Mouse (Mus musculus) frontal cortex, postnatal 14 days (tissue): ENCODE measurements around the gene Btbd35f29.
"Not testable (repeated sequence)": the region's sequence is repeated elsewhere in the genome, so short reads cannot be mapped to it uniquely, and the experiment has no call there.

Source experiments
- DNase-seq, 2 experiments: peaks; one replicate each; pipeline ENCODE4 v3.0.0; 2022; ENCODE audit warnings: low spot score in 2 of 2

Btbd35f29 gene

GRCm38 (mm10) chrX:31117374-31117773 lies at the start of gene Btbd35f29:
Gene Btbd35f29, plus strand, starts transcription at chrX:31117674.
- not testable (repeated sequence) for DNase-seq

- DNase-seq: not testable (repeated sequence)
These were observed 23.9 kb downstream of the Btbd35f29 start for GRCm38 (mm10) chrX:31141416-31141815.

DNA sequence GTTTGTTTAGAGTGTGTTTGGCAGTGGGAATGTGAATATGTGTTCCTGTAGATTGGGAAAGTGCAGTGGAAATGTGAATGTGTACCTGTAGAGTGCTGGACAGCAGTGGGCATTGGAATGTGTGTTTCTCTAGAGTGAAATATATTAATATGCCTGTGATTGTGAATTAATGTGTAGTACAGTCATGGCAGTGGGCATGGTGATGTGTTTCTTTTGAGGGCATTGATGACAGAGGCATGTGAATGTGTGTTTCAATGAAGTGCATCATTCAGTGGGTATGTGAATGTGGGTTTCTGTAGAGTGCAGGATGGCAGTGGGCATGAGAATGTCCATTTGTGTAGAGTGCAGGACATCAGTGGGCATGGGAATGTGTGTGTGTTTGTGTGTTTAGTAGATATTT lies 27.7 kb downstream of the Btbd35f29 start:
- DNase-seq: not testable (repeated sequence)

DNA sequence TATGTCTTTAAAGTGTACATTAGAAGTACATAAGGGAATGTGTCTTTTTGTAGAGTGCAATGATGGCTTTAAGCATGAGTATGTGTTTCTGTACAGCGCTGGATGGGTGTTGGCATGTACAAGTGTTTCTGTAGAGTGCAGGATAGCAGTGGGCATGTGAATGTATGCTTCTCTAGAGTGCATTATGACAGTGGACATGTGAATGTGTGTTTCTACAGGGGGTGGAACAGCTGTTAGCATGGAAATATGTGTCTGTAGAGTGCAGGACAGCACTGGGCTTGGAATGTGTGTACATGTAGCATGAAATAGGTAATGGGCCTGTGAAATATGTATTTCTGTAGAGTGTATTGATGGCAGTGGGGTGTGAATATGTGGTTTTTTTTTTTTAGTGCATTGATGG lies 28.4 kb downstream of the Btbd35f29 start:
- not testable (repeated sequence) for DNase-seq

DNA sequence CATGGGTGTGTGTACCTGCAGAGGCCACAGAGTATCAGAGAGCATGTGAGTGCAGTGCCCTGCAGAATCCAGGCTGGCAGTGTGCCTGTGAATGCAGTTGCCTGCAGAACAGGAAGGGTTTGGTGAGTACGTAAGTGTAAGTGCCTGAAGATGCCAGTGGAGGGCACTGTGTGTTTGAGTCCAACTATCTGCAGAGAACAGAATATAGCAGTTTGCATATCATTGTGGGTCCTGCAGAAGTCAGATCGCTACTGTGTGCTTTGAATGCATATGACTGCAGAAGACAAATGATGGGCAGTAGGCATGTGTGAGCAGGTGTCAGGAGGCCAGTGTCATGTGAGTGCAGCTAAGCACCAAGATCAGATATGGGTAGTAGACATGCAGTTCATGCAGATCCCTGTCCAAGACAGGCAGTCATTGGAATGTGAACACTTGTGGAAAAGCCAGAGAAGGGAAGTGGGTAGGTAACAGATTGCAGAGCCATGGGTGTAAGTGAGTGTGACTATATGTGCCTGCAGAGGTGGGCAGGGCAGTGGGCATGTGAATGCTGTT lies 41.1 kb downstream of the Btbd35f29 start:
- not testable (repeated sequence) for DNase-seq

DNA sequence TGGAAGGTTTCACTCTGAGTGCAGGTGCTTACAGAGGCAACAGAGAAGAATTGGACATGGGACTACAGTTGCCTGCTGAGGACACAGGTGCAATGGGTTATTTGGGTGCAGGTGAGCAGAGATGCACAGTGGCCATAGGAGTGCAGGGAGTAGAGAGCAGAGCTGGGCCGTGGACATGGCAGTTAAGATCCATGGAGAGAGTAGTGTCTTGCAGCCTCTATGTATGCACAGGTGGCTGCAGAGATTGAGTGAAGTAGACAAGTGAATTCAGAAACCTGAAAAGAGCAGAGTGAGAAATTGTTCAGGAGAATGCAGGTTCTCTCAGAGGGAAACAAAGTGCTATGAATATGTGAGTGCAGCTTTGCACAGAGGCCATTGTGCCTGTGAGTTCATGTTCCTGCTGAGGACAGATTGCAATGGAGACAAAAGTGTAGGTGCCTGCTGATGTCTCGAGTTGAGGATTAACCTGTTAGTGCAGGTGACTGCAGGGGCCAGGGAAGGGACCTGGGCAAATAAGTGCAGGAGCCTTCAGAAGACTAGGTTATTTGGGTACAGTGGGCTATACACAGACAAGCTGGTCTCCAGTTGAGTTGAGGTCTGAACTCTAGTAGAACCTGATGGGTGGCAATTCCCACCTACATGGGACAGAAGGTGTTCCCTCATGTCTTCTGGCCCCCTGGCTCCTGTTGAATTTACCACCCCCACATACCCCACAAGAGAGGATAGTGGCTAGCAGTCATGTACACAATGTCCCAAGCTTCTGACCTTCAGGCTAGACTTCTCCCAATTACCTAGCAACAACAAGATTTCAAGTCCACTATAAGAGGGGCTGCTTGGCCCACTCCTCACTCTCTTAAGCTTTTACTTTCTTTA lies 42.2 kb downstream of the Btbd35f29 start:
- DNase-seq: not testable (repeated sequence)

DNA sequence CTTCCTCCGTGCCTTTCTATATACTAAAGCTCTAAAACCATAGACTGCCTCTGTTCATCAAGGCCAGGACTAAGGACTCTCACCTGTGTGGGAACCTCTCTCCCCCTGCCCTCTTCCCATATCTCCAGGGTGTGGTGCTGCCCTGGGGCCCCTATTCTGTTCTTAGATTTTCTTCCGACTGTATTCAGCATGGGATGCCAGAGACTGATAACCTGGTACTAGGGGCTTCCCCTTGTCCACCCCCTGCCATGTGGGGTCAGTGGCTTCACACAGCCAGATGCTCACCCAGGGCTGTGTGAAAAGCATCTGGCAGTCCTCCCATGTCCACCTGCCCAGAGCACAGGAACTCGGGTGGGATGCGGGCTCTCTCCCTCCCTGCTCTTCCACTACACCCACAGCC lies 43.1 kb downstream of the Btbd35f29 start:
- DNase-seq: not testable (repeated sequence)

DNA sequence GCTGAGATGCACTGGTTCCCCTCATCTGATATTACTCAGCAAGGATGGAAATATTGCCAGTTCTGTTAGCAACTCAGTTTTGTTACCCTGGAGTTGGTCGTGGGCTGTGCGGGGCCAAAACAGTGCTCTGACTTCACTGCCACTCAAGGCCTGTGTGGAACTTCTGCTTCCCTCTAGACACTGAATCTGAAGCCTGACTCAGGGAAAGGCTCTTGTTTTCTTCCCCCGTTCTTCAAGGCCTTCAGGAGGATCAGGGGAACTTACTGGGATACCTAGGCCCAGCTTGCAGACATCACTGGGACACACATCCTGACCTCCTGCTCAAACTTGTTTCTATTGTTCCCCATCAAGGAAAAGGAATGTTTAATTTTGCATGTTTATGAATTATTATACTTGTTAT lies 45.2 kb downstream of the Btbd35f29 start:
- not testable (repeated sequence) for DNase-seq

- DNase-seq: not testable (repeated sequence)
These were observed 47.7 kb downstream of the Btbd35f29 start for GRCm38 (mm10) chrX:31165193-31165592.
